Mouse (Mus musculus) lung, postnatal 0 days (tissue): ENCODE measurements around the gene Top3b.

ENCODE experiments used
- CTCF ChIP-seq: IDR thresholded peaks from 2 replicates; pipeline ENCODE4 v1.5.1; 2016; ENCODE audit warnings: antibody characterized with exemption, mild to moderate bottlenecking
- EP300 ChIP-seq: IDR thresholded peaks from 2 replicates; pipeline ENCODE4 v1.6.1; 2016; ENCODE audit warnings: antibody characterized with exemption, mild to moderate bottlenecking, control low read depth

DNA sequence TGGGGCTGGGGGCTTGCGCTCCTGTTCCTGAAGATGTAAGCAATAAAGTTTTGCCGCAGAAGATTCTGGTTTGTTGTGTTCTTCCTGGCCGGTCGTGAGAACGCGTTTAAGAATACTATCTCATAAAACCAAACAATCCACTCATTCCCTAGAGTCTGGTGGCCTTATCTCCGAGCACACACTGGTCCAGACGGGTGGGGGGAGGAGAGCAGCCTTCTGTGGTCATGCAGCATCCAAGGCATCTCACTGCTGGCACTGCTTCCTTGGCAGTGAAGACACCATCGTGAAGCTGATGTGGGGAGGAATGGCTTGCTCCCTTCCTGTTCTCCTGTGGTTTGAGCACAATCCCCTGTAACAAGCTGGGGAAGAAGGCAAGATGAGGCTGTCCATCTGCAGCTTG, 69.0 kb downstream of the Top3b start:
- no peak for TF ChIP-seq CTCF
- TF ChIP-seq EP300, result no peak
